Mouse (Mus musculus): ENCODE data around the gene Pycard. TPM values are rescaled to one million over a fixed set of nuclear protein-coding genes. Genes with fewer than 3 reads are reported as not detected.
"Not testable (repeated sequence)": the region's sequence is repeated elsewhere in the genome, so short reads cannot be mapped to it uniquely, and the experiment has no call there.

The Pycard gene
- total RNA-seq (2014; rRNA removed), result 12.1 and 12.7 TPM in 2 replicates
- 9.3 and 10.7 TPM in 2 replicates for polyA plus RNA-seq (2015; fragmentation: Nextera tagmentation; extraction: Ambion mirVana)

- Histone ChIP-seq H3K4me1 (ENCODE audit: insufficient read depth, low read length) (no peaks in the 10 kb centered on the region; the same call in 1 of the 2 replicates), H3K9ac (replicated peaks; ENCODE audit: low read length) (no peak within 1 kb of the TSS), H3K36me3 (ENCODE audit: insufficient read depth, low read length) (no peaks in the 10 kb centered on the region), H3K4me3 (ENCODE audit: low read length) (peak within 1 kb of the TSS; percentile 23), H3K27ac (no peak within 1 kb of the TSS), H3K9me3 (ENCODE audit: low read length) (no peaks in the 10 kb centered on the region), H3K4me2 (ENCODE audit: low read depth, low read length) (peak within 1 kb of the TSS; percentile 47), H3K27me3 (ENCODE audit: insufficient read depth, low read length) (no peaks in the 10 kb centered on the region)
- 19% methylated on average over 18 of the region's 18 CpGs for WGBS
- peak; percentile 11 for DNase-seq (ENCODE audit: low spot score)
- no peak for TF ChIP-seq CTCF (IDR thresholded peaks at IDR 0.05; ENCODE audit: low read depth)
- 0 out of 2 replicates have a peak, but pooled peaks have one; percentile 36 for ATAC-seq
Measured at GRCm38 (mm10) chr7:127993341-127993977, at the start of gene Pycard. Pycard (minus strand) TSS chr7:127993867.

- 79% methylated on average over 15 of the region's 15 CpGs for WGBS
- H3K27me3 ChIP-seq (ENCODE audit: insufficient read depth, low read length); ATAC-seq; H3K27ac ChIP-seq; H3K4me2 ChIP-seq (ENCODE audit: low read depth, low read length); H3K4me1 ChIP-seq (ENCODE audit: insufficient read depth, low read length); H3K9me3 ChIP-seq (ENCODE audit: low read length); H3K4me3 ChIP-seq (ENCODE audit: low read length); H3K36me3 ChIP-seq (ENCODE audit: insufficient read depth, low read length); H3K9ac ChIP-seq (replicated peaks; ENCODE audit: low read length); DNase-seq (ENCODE audit: low spot score): not testable (repeated sequence)
Measured at GRCm38 (mm10) chr7:128042161-128042820, 48.6 kb upstream of the Pycard start.

- no peaks in the 10 kb centered on the region for H3K36me3 ChIP-seq (ENCODE audit: insufficient read depth, low read length)
- no peak overlapping the region for H3K4me3 ChIP-seq (ENCODE audit: low read length)
- H3K27ac ChIP-seq, result no peak overlapping the region
- DNase-seq (ENCODE audit: low spot score) (no peak), ATAC-seq (no peak)
- WGBS, result 97% methylated on average over 4 of the region's 4 CpGs
- H3K27me3 ChIP-seq (ENCODE audit: insufficient read depth, low read length), result no peaks in the 10 kb centered on the region
- H3K9ac ChIP-seq (replicated peaks; ENCODE audit: low read length), result no peak overlapping the region
- no peak for TF ChIP-seq CTCF (IDR thresholded peaks at IDR 0.05; ENCODE audit: low read depth)
- no peak overlapping the region for H3K4me2 ChIP-seq (ENCODE audit: low read depth, low read length)
- H3K9me3 ChIP-seq (ENCODE audit: low read length), result no peaks in the 10 kb centered on the region
- H3K4me1 ChIP-seq (ENCODE audit: insufficient read depth, low read length), result no peaks in the 10 kb centered on the region
Measured at GRCm38 (mm10) chr7:128033616-128034015, 39.9 kb upstream of the Pycard start.

- no peaks in the 10 kb centered on the region for H3K9me3 ChIP-seq (ENCODE audit: low read length)
- no peaks in the 10 kb centered on the region for H3K27me3 ChIP-seq (ENCODE audit: insufficient read depth, low read length)
- no peaks in the 10 kb centered on the region for H3K36me3 ChIP-seq (ENCODE audit: insufficient read depth, low read length)
- TF ChIP-seq CTCF (IDR thresholded peaks at IDR 0.05; ENCODE audit: low read depth), result no peak
- H3K27ac ChIP-seq, result no peak overlapping the region
- no peak for ATAC-seq
- H3K4me1 ChIP-seq (ENCODE audit: insufficient read depth, low read length), result no peaks in the 10 kb centered on the region
- DNase-seq (ENCODE audit: low spot score), result no peak
- H3K4me2 ChIP-seq (ENCODE audit: low read depth, low read length), result no peak overlapping the region
- H3K9ac ChIP-seq (replicated peaks; ENCODE audit: low read length), result no peak overlapping the region
- 95% methylated on average over 3 of the region's 3 CpGs for WGBS
- no peak overlapping the region for H3K4me3 ChIP-seq (ENCODE audit: low read length)
Measured at GRCm38 (mm10) chr7:128032989-128033293, 39.3 kb upstream of the Pycard start.

GRCm38 (mm10) chr7:128032290-128032988, 38.8 kb upstream of the Pycard start:
- Histone ChIP-seq H3K27me3 (ENCODE audit: insufficient read depth, low read length) (no peaks in the 10 kb centered on the region), H3K9me3 (ENCODE audit: low read length) (no peaks in the 10 kb centered on the region), H3K36me3 (ENCODE audit: insufficient read depth, low read length) (no peaks in the 10 kb centered on the region), H3K4me1 (ENCODE audit: insufficient read depth, low read length) (no peaks in the 10 kb centered on the region), H3K4me3 (ENCODE audit: low read length) (no peak overlapping the region), H3K27ac (no peak overlapping the region), H3K4me2 (ENCODE audit: low read depth, low read length) (no peak overlapping the region), H3K9ac (replicated peaks; ENCODE audit: low read length) (no peak overlapping the region)
- DNase-seq (ENCODE audit: low spot score) (no peak), ATAC-seq (no peak)
- TF ChIP-seq CTCF (IDR thresholded peaks at IDR 0.05; ENCODE audit: low read depth), result no peak
- 90% methylated on average over 5 of the region's 5 CpGs for WGBS

- WGBS, result 38% methylated on average over 9 of the region's 9 CpGs
- Histone ChIP-seq H3K4me3 (ENCODE audit: low read length) (no peak overlapping the region), H3K9me3 (ENCODE audit: low read length) (no peaks in the 10 kb centered on the region), H3K36me3 (ENCODE audit: insufficient read depth, low read length) (no peaks in the 10 kb centered on the region), H3K9ac (replicated peaks; ENCODE audit: low read length) (no peak overlapping the region), H3K27me3 (ENCODE audit: insufficient read depth, low read length) (no peaks in the 10 kb centered on the region), H3K27ac (no peak overlapping the region), H3K4me1 (ENCODE audit: insufficient read depth, low read length) (no peaks in the 10 kb centered on the region), H3K4me2 (ENCODE audit: low read depth, low read length) (no peak overlapping the region)
- DNase-seq (ENCODE audit: low spot score) (peak; percentile 64), ATAC-seq (no peak)
- TF ChIP-seq CTCF (IDR thresholded peaks at IDR 0.05; ENCODE audit: low read depth), result no peak
Measured at GRCm38 (mm10) chr7:128031403-128031976, 37.8 kb upstream of the Pycard start.
